Mouse (Mus musculus): ENCODE measurements around the gene Sh2b2.

GRCm38 (mm10) chr5:136251004-136251403 lies 4.6 kb upstream of the Sh2b2 start:
- TF ChIP-seq CTCF (conservative IDR thresholded peaks at IDR 0.05; ENCODE audit: insufficient read depth, insufficient read length, low read depth, low read length) = peak; percentile 64
- no peak for TF ChIP-seq POLR2A (IDR thresholded peaks at IDR 0.05; ENCODE audit: low read depth, low read length)

Measured in kidney, adult 2 months (tissue).